Mouse (Mus musculus) small intestine, adult 2 months (tissue): ENCODE results near the gene Gm14569. TPM values are rescaled to one million over a fixed set of nuclear protein-coding genes. Genes with fewer than 3 reads are reported as not detected.

Source experiments
- H3K27ac ChIP-seq: fragments of 200-500 bp; 2 replicates; pipeline ENCODE4 v1.5.1; 2012; ENCODE audit warnings: low read depth, low read length, control low read depth, inconsistent platforms; ENCODE audit not compliant: insufficient read depth
- H3K27me3 ChIP-seq: fragments of 200-500 bp; 2 replicates; pipeline ENCODE4 v1.6.1; 2012; ENCODE audit warnings: mild to moderate bottlenecking, moderate library complexity, low read length, inconsistent platforms; ENCODE audit not compliant: control insufficient read depth, insufficient read depth
- H3K36me3 ChIP-seq: fragments of 200-500 bp; 2 replicates; pipeline ENCODE4 v1.6.1; 2012; ENCODE audit warnings: mild to moderate bottlenecking, low read length, control low read depth, inconsistent platforms; ENCODE audit not compliant: control insufficient read depth, insufficient read depth
- H3K4me1 ChIP-seq: fragments of 200-500 bp; 2 replicates; pipeline ENCODE4 v1.6.1; 2012; ENCODE audit warnings: low read length, inconsistent platforms, mixed read lengths; ENCODE audit not compliant: control insufficient read depth, insufficient read depth, insufficient read length
- H3K4me3 ChIP-seq: fragments of 200-500 bp; 2 replicates; pipeline ENCODE4 v1.5.1; 2012; ENCODE audit warnings: low read depth, mild to moderate bottlenecking, control low read depth, inconsistent platforms, low read length, moderate library complexity
- CTCF ChIP-seq: fragments of 200-500 bp; IDR thresholded peaks from 2 replicates; pipeline ENCODE4 v1.5.1; 2012; ENCODE audit warnings: low read depth, mild to moderate bottlenecking, control low read depth, inconsistent platforms, low read length, moderate library complexity, mixed read lengths; ENCODE audit not compliant: insufficient replicate concordance, insufficient read length; ENCODE audit errors: extremely low read depth
- POLR2A ChIP-seq: fragments of 200-500 bp; IDR thresholded peaks from 2 replicates; pipeline ENCODE4 v1.6.1; 2012; ENCODE audit warnings: low read depth, mild to moderate bottlenecking, control low read depth, inconsistent platforms, low read length, moderate library complexity
- WGBS: fragments of 180-500 bp; shearing (Covaris S2); methylation state at CpG from one replicate; pipeline ENCODE4 v1.1.7; 2018; 5-methylcytosine and 5-hydroxymethylcytosine counted together
- polyA plus RNA-seq: library from polyadenylated mRNA; depleted of rRNA; stranded (reverse); fragments of >200 nt; gene quantifications from 2 replicates; pipeline ENCODE4 v1.2.3, GENCODE M21; 2012; rRNA removed

Gm14569 gene
- polyA plus RNA-seq, 1 experiment: not detected

DNA sequence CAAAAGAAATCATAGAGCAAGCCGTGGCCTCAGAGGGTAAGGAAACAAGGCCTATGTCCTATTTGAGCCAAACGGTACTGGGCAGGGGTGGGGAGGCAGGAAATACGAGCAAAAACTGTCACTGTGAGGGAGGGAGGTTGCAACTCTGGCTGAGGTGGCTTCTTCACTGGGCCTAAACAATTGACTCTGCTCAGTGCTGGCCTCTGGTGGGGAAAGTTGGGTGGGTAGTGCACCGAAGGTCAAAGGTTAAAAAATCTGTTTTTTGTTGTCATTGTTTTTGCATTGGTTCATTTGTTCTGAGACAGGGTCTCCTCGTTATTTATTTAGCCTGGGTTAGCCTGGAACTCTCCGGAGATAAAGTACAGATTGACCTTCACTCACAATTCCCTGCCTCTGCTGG lies 89.3 kb downstream of the Gm14569 start:
- Histone ChIP-seq H3K4me1 (no peaks in the 10 kb centered on the region), H3K4me3 (no peak overlapping the region), H3K27me3 (no peaks in the 10 kb centered on the region), H3K27ac (no peak overlapping the region), H3K36me3 (no peaks in the 10 kb centered on the region)
- TF ChIP-seq CTCF (peak; percentile 32; the same call in 1 of the 2 replicates), POLR2A (no peak)
- WGBS: 53% methylated on average over 6 of the region's 6 CpGs

DNA sequence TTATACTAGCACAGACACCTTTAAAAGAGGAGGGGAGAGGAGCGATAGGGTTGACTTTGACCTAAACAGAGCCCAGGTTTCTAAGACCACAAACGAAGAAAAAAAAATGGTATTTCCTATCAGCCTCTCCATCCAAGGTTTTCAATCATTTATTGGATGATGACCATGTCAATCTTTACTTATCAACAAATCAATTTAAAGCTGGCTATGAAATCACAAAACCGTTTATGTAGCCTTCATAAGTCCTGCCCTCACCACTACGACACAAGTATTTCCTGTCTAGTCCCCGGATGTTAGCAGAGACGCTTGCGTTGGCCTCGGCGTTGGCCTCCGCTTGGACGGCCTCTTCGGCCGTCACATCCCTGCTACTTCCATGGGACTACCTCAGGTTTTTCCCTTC lies 90.7 kb downstream of the Gm14569 start, which contains the start of gene Gm6268:
Gm6268 (plus strand) TSS at position 301 of the 400 bp plus-strand sequence.
- TF ChIP-seq CTCF (no peak), POLR2A (no peak)
- WGBS: 90% methylated on average over 13 of the region's 13 CpGs
- Histone ChIP-seq H3K36me3 (no peaks in the 10 kb centered on the region), H3K4me1 (no peaks in the 10 kb centered on the region), H3K4me3 (no peak within 1 kb of the TSS), H3K27ac (no peak within 1 kb of the TSS), H3K27me3 (no peaks in the 10 kb centered on the region)

DNA sequence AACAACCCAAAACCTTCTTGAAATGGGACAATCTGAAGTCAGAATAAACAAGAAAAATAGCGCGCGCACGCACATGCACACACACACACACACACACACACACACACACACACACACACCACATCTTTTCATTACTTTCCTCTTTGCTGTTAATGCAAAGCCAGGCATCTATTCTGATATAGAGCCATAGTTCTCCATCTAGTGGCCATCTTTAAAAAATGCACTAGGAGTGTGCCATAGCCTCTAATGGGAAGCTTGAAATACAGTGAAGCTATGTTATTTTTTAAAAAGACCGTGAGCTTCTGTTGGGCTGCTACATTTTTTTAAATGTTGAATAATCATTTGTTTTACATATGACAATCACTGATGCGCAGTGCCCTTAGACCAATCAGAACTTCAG lies 98.4 kb downstream of the Gm14569 start:
- H3K4me3 ChIP-seq: no peak overlapping the region
- no peak for TF ChIP-seq POLR2A
- no peak for TF ChIP-seq CTCF
- H3K27ac ChIP-seq: no peak overlapping the region
- H3K4me1 ChIP-seq: peaks cover 7% of the 10 kb centered on the region; the same call in 1 of the 2 replicates
- 40% methylated on average over 6 of the region's 6 CpGs for WGBS
- no peaks in the 10 kb centered on the region for H3K27me3 ChIP-seq
- H3K36me3 ChIP-seq: no peaks in the 10 kb centered on the region

GRCm38 (mm10) chrX:36392672-36393071 lies 99.0 kb downstream of the Gm14569 start:
- no peak overlapping the region for H3K27ac ChIP-seq
- H3K4me1 ChIP-seq: peaks cover 7% of the 10 kb centered on the region; the same call in 1 of the 2 replicates
- TF ChIP-seq POLR2A: no peak
- 75% methylated on average over 6 of the region's 6 CpGs for WGBS
- H3K4me3 ChIP-seq: no peak overlapping the region
- H3K27me3 ChIP-seq: no peaks in the 10 kb centered on the region
- H3K36me3 ChIP-seq: no peaks in the 10 kb centered on the region

DNA sequence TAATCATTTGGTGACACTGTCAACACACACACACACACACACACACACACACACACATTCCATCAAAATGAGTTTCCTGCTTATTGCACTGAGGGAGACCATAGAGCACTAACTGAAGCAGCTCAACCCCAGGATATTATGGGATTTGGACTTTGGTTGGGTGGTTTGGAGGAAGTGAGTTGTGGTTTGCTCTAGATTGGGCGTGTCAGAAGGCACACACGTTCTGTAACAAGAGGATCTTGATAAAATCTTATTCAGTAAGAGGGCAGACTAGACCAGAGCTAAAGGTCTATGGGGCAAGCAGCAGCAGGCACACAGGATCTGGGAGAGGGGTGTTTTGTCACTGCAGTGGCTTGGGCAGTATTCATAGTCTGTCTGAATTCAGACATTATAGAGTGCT lies 101.1 kb downstream of the Gm14569 start:
- Histone ChIP-seq H3K4me1 (peaks cover 9% of the 10 kb centered on the region; the same call in 1 of the 2 replicates), H3K36me3 (no peaks in the 10 kb centered on the region), H3K27me3 (no peaks in the 10 kb centered on the region), H3K4me3 (no peak overlapping the region), H3K27ac (peak overlapping the region; percentile 77)
- 11% methylated on average over 2 of the region's 2 CpGs for WGBS
- TF ChIP-seq CTCF (no peak), POLR2A (no peak)

- H3K4me1 ChIP-seq: peaks cover 9% of the 10 kb centered on the region; the same call in 1 of the 2 replicates
- TF ChIP-seq CTCF (no peak), POLR2A (no peak)
- H3K27ac ChIP-seq: peak overlapping the region; percentile 77; the same call in 1 of the 2 replicates
- H3K27me3 ChIP-seq: no peaks in the 10 kb centered on the region
- no peak overlapping the region for H3K4me3 ChIP-seq
- 47% methylated on average over 3 of the region's 3 CpGs for WGBS
- no peaks in the 10 kb centered on the region for H3K36me3 ChIP-seq
Measured at GRCm38 (mm10) chrX:36389971-36390370, 101.7 kb downstream of the Gm14569 start.

GRCm38 (mm10) chrX:36385340-36385739 lies 106.3 kb downstream of the Gm14569 start:
- Histone ChIP-seq H3K27me3 (no peaks in the 10 kb centered on the region), H3K27ac (0 out of 2 replicates have a peak overlapping the region, but pooled peaks have one; percentile 35), H3K4me3 (no peak overlapping the region), H3K4me1 (peaks cover 5% of the 10 kb centered on the region; the same call in 1 of the 2 replicates), H3K36me3 (no peaks in the 10 kb centered on the region)
- TF ChIP-seq POLR2A (no peak), CTCF (no peak)

Other genes starting within 250 kb of the Gm14569 start
- gene Lonrf3, start 163.5 kb downstream of the Gm14569 start, polyA plus RNA-seq: 0.42 and 1.6 TPM in 2 replicates
- gene Gm6268, start 90.5 kb downstream of the Gm14569 start, polyA plus RNA-seq: not detected in 2 replicates
- 133 and 192 TPM in 2 replicates for gene Pgrmc1, start 106.4 kb upstream of the Gm14569 start, polyA plus RNA-seq
- gene Akap17b, start 153.6 kb upstream of the Gm14569 start, polyA plus RNA-seq: 0.15 and 0.20 TPM in 2 replicates